Mouse (Mus musculus) C2C12 (cell line): ENCODE measurements around the gene Adgrl1. TPM values are rescaled to one million over a fixed set of nuclear protein-coding genes. Genes with fewer than 3 reads are reported as not detected.

ENCODE experiments used
- H3K27me3 ChIP-seq: one replicate; pipeline ENCODE4 v1.6.1; 2011; ENCODE audit not compliant: control insufficient read depth, insufficient read depth, insufficient read length
- H3K36me3 ChIP-seq: one replicate; pipeline ENCODE4 v1.6.1; 2011; ENCODE audit not compliant: control insufficient read depth, insufficient read depth
- H3K4me3 ChIP-seq: one replicate; pipeline ENCODE4 v1.5.1; 2011; ENCODE audit warnings: mild to moderate bottlenecking, control low read depth; ENCODE audit not compliant: poor library complexity, insufficient read depth, severe bottlenecking
- H3K79me2 ChIP-seq: one replicate; pipeline ENCODE4 v1.6.1; 2011; ENCODE audit not compliant: control insufficient read depth, insufficient read depth
- H3K79me3 ChIP-seq: one replicate; pipeline ENCODE4 v1.6.1; 2011; ENCODE audit warnings: low read depth, control low read depth
- H3ac ChIP-seq: one replicate; pipeline ENCODE3; 2011; ENCODE audit warnings: low read depth; ENCODE audit not compliant: control insufficient read depth, insufficient read length
- CEBPB ChIP-seq: IDR thresholded peaks from one replicate; pipeline ENCODE4 v1.6.1; 2011; ENCODE audit warnings: low read depth, mild to moderate bottlenecking, control low read depth, moderate library complexity
- CTCF ChIP-seq: IDR thresholded peaks from one replicate; pipeline ENCODE4 v1.5.1; 2011; ENCODE audit not compliant: control insufficient read depth, insufficient read depth, insufficient read length
- FOSL1 ChIP-seq: IDR thresholded peaks from one replicate; pipeline ENCODE4 v1.8.0; 2011; ENCODE audit warnings: mild to moderate bottlenecking, low read length; ENCODE audit not compliant: poor library complexity, insufficient read depth, severe bottlenecking
- MAX ChIP-seq: IDR thresholded peaks from one replicate; pipeline ENCODE4 v1.6.1; 2011; ENCODE audit warnings: mild to moderate bottlenecking, control low read depth
- MYOD1 ChIP-seq: IDR thresholded peaks from one replicate; pipeline ENCODE4 v1.6.1; 2011; ENCODE audit warnings: low read depth; ENCODE audit not compliant: control insufficient read depth, insufficient read length
- MYOG ChIP-seq: IDR thresholded peaks from one replicate; pipeline ENCODE4 v1.6.1; 2011; ENCODE audit not compliant: control insufficient read depth, insufficient read length; ENCODE audit errors: extremely low read depth
- USF1 ChIP-seq: IDR thresholded peaks from one replicate; pipeline ENCODE4 v1.6.1; 2011; ENCODE audit warnings: low read depth, mild to moderate bottlenecking, control low read depth, moderate library complexity
- polyA plus RNA-seq: library from polyadenylated mRNA; unstranded; fragments of >200 nt; fragmentation: generic; extraction: Trizol; gene quantifications from one replicate; pipeline ENCODE4 v1.2.1, GENCODE M21; 2012; ENCODE audit warnings: missing spikeins

Gene Adgrl1
- polyA plus RNA-seq, 1 experiment: 16.6 TPM

DNA sequence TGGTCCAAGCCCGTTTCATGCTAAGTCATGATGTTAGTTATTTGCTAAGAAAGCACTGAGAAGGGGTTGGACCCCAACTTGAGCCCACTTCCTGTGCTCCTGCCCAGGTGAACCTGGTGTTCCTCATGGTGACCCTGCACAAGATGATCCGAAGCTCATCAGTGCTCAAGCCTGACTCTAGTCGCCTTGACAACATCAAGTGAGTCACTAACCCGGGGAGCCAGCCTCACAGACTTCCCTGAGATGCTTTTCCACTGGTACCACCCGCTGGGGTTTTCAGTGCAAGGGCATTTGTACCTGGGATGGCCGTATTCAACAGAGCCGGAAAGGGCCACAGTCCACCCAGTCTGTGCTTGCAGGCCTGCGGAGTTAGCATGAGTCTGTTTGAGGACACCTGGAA lies 35.5 kb downstream of the Adgrl1 start:
- H3K36me3 ChIP-seq: peaks cover 17% of the 10 kb centered on the region
- TF ChIP-seq FOSL1 (no peak), USF1 (no peak), MAX (no peak), CTCF (no peak), MYOG (no peak), CEBPB (no peak), MYOD1 (no peak)
- no peaks in the 10 kb centered on the region for H3K27me3 ChIP-seq
- no peaks in the 10 kb centered on the region for H3K79me2 ChIP-seq
- no peak overlapping the region for H3K4me3 ChIP-seq
- H3ac ChIP-seq: no peak overlapping the region
- H3K79me3 ChIP-seq: no peaks in the 10 kb centered on the region

DNA sequence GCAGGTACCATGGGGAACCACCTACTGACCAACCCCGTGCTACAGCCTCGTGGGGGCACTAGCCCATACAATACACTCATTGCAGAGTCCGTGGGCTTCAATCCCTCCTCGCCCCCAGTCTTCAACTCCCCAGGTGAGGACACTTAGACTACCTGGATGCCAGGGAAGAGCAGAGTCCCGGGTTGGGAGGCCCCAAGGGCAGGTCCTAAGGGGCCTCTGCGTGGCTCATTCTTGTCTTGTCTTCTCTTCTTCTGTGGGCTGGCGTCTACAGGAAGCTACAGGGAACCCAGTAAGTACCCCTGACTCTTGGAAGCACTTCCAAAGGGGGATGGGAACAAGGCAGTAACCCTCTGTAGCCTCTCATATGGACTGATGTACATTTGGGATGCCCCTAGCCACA lies 37.7 kb downstream of the Adgrl1 start:
- Histone ChIP-seq H3K27me3 (no peaks in the 10 kb centered on the region), H3K4me3 (no peak overlapping the region), H3K36me3 (peaks cover 15% of the 10 kb centered on the region), H3K79me2 (no peaks in the 10 kb centered on the region), H3ac (no peak overlapping the region), H3K79me3 (no peaks in the 10 kb centered on the region)
- TF ChIP-seq MAX (no peak), CEBPB (no peak), MYOG (no peak), MYOD1 (no peak), FOSL1 (no peak), CTCF (no peak), USF1 (no peak)

DNA sequence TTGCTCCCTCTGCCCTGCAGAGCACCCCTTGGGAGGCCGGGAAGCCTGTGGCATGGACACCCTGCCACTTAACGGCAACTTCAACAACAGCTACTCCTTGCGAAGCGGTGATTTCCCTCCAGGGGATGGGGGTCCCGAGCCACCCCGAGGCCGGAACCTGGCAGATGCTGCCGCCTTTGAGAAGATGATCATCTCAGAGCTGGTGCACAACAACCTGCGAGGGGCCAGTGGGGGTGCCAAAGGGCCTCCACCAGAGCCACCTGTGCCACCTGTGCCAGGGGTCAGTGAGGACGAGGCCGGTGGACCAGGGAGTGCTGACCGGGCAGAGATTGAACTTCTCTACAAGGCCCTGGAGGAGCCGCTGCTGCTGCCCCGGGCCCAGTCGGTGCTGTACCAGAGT lies 38.4 kb downstream of the Adgrl1 start:
- H3K36me3 ChIP-seq: peaks cover 9% of the 10 kb centered on the region
- no peaks in the 10 kb centered on the region for H3K79me2 ChIP-seq

DNA sequence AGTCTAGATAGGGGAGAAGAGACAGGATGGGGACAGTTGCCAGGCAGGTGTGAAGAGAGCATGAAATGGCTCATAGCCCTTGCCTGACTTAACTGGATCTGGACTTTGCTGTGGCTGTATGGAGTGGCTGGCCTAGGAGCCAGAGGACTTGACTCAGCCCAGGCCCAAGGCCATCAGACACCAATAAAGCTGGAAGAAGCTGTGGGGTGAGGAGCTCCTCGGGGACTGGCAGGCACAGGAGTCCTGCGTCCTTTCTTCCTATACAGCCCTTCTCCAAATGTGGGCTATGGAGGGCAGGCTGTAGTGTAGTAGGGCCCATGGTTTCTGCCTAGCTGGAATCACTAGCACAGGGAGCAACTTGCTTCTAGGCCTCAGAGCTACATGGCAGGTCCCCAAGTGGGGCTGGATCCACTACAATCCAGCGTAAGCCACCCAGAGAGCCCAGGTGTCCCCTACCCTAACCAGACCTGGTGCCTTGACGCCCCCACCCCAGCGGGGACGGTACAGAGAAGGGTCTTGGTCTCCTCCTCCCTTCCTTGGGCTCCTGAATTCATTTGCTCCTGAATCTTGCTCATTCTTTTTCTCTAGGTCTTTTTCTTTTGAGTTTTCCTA lies 41.3 kb downstream of the Adgrl1 start:
- no peak overlapping the region for H3K4me3 ChIP-seq

More for the DNA sequence above, 38.4 kb downstream of the Adgrl1 start:
- Histone ChIP-seq H3ac (no peak overlapping the region), H3K27me3 (no peaks in the 10 kb centered on the region), H3K79me3 (no peaks in the 10 kb centered on the region), H3K4me3 (no peak overlapping the region)
- TF ChIP-seq MAX (no peak), CTCF (no peak), FOSL1 (no peak), CEBPB (no peak), USF1 (no peak), MYOD1 (no peak), MYOG (no peak)

DNA sequence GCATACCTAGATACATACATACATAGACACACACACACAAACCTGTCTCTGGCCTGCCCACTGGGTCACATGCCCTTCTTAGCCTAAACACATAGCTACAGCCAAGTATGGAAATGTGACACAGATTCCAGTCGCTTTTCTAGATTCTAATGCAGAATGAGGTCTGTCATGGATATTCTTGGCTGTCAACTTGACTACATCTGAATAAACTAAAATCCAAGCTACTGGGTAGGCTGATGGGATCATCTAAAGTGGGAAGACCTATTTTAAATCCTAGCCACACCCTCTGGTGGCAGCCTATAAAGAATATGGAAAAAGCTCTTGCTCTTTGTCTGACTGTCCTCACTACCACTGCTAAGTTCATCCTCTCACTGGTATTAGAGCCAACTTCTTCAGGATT lies 42.5 kb downstream of the Adgrl1 start:
- Histone ChIP-seq H3K79me3 (no peaks in the 10 kb centered on the region), H3K79me2 (no peaks in the 10 kb centered on the region), H3K36me3 (no peaks in the 10 kb centered on the region), H3K4me3 (no peak overlapping the region), H3K27me3 (no peaks in the 10 kb centered on the region), H3ac (no peak overlapping the region)
- TF ChIP-seq USF1: no peak

More for the DNA sequence above, 41.3 kb downstream of the Adgrl1 start:
- no peaks in the 10 kb centered on the region for H3K79me2 ChIP-seq
- H3ac ChIP-seq: no peak overlapping the region
- H3K79me3 ChIP-seq: no peaks in the 10 kb centered on the region
- no peaks in the 10 kb centered on the region for H3K27me3 ChIP-seq
- TF ChIP-seq FOSL1 (no peak), CTCF (no peak), MAX (no peak), USF1 (no peak), MYOG (no peak), MYOD1 (no peak), CEBPB (no peak)
- H3K36me3 ChIP-seq: no peaks in the 10 kb centered on the region

DNA sequence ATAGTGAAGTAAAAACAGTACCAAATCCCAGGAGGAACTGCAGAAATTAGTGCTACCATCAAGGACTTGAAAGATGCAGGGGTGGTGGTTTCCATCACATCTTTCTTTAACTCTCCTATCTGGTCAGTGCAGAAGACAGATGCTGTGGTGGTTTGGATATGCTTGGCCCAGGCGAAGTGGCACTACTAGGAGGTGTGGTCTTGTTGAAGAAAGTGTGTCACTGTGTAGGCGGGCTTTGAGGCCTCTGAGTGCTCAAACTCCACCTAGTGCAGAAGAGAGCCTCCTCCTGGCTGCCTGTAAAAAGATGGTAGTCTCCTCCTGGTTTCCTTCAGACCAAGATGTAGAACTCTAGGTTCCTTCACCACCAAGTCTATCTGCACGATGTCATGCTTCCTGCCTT lies 45.6 kb downstream of the Adgrl1 start:
- H3K36me3 ChIP-seq: no peaks in the 10 kb centered on the region
- no peak overlapping the region for H3K4me3 ChIP-seq
- H3ac ChIP-seq: no peak overlapping the region
- no peak for TF ChIP-seq CTCF
- TF ChIP-seq MYOG: no peak
- no peak for TF ChIP-seq CEBPB
- TF ChIP-seq FOSL1: no peak
- no peak for TF ChIP-seq USF1
- no peak for TF ChIP-seq MYOD1
- no peak for TF ChIP-seq MAX
- no peaks in the 10 kb centered on the region for H3K27me3 ChIP-seq
- H3K79me2 ChIP-seq: no peaks in the 10 kb centered on the region
- H3K79me3 ChIP-seq: no peaks in the 10 kb centered on the region
